Mouse (Mus musculus): ENCODE measurements around the gene Amfr. TPM values are rescaled to one million over a fixed set of nuclear protein-coding genes. Genes with fewer than 3 reads are reported as not detected.
"Not testable (repeated sequence)": the region's sequence is repeated elsewhere in the genome, so short reads cannot be mapped to it uniquely, and the experiment has no call there.

Amfr gene
- 61.8 and 65.0 TPM in 2 replicates for polyA plus RNA-seq (2015; fragmentation: Nextera tagmentation; extraction: Ambion mirVana)

GRCm38 (mm10) chr8:94012013-94012951, at the start of gene Amfr:
Gene Amfr (minus strand): TSS chr8:94012842.
- H3K4me1 ChIP-seq (replicated peaks; ENCODE audit: control insufficient read depth, insufficient read depth, low read length) = peaks cover 11% of the 10 kb centered on the region; the same call in 1 of the 2 replicates
- H3K9ac ChIP-seq (ENCODE audit: low read depth, low read length) = peak within 1 kb of the TSS; percentile 94
- TF ChIP-seq CTCF (IDR thresholded peaks at IDR 0.05; ENCODE audit: low read depth) = peak; percentile 42
- peak within 1 kb of the TSS; percentile 97 for H3K27ac ChIP-seq (ENCODE audit: low read depth, low read length)
- peak; percentile 96 for ATAC-seq
- under 1% methylated on average over 128 of the region's 130 CpGs for WGBS
- no peaks in the 10 kb centered on the region for H3K9me3 ChIP-seq (ENCODE audit: control insufficient read depth)
- peak within 1 kb of the TSS; percentile 100 for H3K4me2 ChIP-seq (replicated peaks; ENCODE audit: low read depth)
- peak within 1 kb of the TSS; percentile 84 for H3K4me3 ChIP-seq (ENCODE audit: low read depth, low read length)
- H3K36me3 ChIP-seq (ENCODE audit: control insufficient read depth, insufficient read depth) = no peaks in the 10 kb centered on the region; the same call in 1 of the 2 replicates
- no peaks in the 10 kb centered on the region for H3K27me3 ChIP-seq (replicated peaks; ENCODE audit: control insufficient read depth, insufficient read depth, low read length)

GRCm38 (mm10) chr8:94057157-94057854, 44.7 kb upstream of the Amfr start:
- Histone ChIP-seq H3K9ac (ENCODE audit: low read depth, low read length) (no peak overlapping the region), H3K9me3 (ENCODE audit: control insufficient read depth) (no peaks in the 10 kb centered on the region), H3K4me1 (replicated peaks; ENCODE audit: control insufficient read depth, insufficient read depth, low read length) (no peaks in the 10 kb centered on the region), H3K27me3 (replicated peaks; ENCODE audit: control insufficient read depth, insufficient read depth, low read length) (no peaks in the 10 kb centered on the region), H3K36me3 (ENCODE audit: control insufficient read depth, insufficient read depth) (peaks cover 57% of the 10 kb centered on the region), H3K4me2 (replicated peaks; ENCODE audit: low read depth) (no peak overlapping the region), H3K27ac (ENCODE audit: low read depth, low read length) (no peak overlapping the region), H3K4me3 (ENCODE audit: low read depth, low read length) (no peak overlapping the region)
- WGBS = 67% methylated on average over 6 of the region's 6 CpGs
- no peak for ATAC-seq
- peak; percentile 83 for TF ChIP-seq CTCF (IDR thresholded peaks at IDR 0.05; ENCODE audit: low read depth)

GRCm38 (mm10) chr8:94052696-94053095, 40.1 kb upstream of the Amfr start:
- no peak for ATAC-seq
- Histone ChIP-seq H3K4me1 (replicated peaks; ENCODE audit: control insufficient read depth, insufficient read depth, low read length) (no peaks in the 10 kb centered on the region), H3K4me2 (replicated peaks; ENCODE audit: low read depth) (no peak overlapping the region), H3K4me3 (ENCODE audit: low read depth, low read length) (no peak overlapping the region), H3K27me3 (replicated peaks; ENCODE audit: control insufficient read depth, insufficient read depth, low read length) (no peaks in the 10 kb centered on the region), H3K9me3 (ENCODE audit: control insufficient read depth) (no peaks in the 10 kb centered on the region), H3K36me3 (ENCODE audit: control insufficient read depth, insufficient read depth) (peaks cover 37% of the 10 kb centered on the region), H3K27ac (ENCODE audit: low read depth, low read length) (no peak overlapping the region), H3K9ac (ENCODE audit: low read depth, low read length) (no peak overlapping the region)
- WGBS = 89% methylated on average over 12 of the region's 12 CpGs
- TF ChIP-seq CTCF (IDR thresholded peaks at IDR 0.05; ENCODE audit: low read depth) = no peak

- Histone ChIP-seq H3K27ac (ENCODE audit: low read depth, low read length) (no peak overlapping the region), H3K9ac (ENCODE audit: low read depth, low read length) (no peak overlapping the region), H3K4me3 (ENCODE audit: low read depth, low read length) (no peak overlapping the region), H3K36me3 (ENCODE audit: control insufficient read depth, insufficient read depth) (peaks cover 3% of the 10 kb centered on the region), H3K4me2 (replicated peaks; ENCODE audit: low read depth) (no peak overlapping the region), H3K9me3 (ENCODE audit: control insufficient read depth) (no peaks in the 10 kb centered on the region), H3K4me1 (replicated peaks; ENCODE audit: control insufficient read depth, insufficient read depth, low read length) (no peaks in the 10 kb centered on the region), H3K27me3 (replicated peaks; ENCODE audit: control insufficient read depth, insufficient read depth, low read length) (no peaks in the 10 kb centered on the region)
- no peak for ATAC-seq
- WGBS = 67% methylated on average over 2 of the region's 2 CpGs
- no peak for TF ChIP-seq CTCF (IDR thresholded peaks at IDR 0.05; ENCODE audit: low read depth)
Measured at GRCm38 (mm10) chr8:94047845-94048244, 35.2 kb upstream of the Amfr start.

- WGBS = 5% methylated on average over 15 of the region's 15 CpGs
- H3K4me1 ChIP-seq (replicated peaks; ENCODE audit: control insufficient read depth, insufficient read depth, low read length) = no peaks in the 10 kb centered on the region
- H3K27ac ChIP-seq (ENCODE audit: low read depth, low read length) = 0 out of 2 replicates have a peak overlapping the region, but pooled peaks have one; percentile 63
Measured at GRCm38 (mm10) chr8:94037806-94038205, 25.2 kb upstream of the Amfr start.

GRCm38 (mm10) chr8:94036944-94037524, 24.4 kb upstream of the Amfr start, which contains the start of the genes Nudt21 and Ogfod1:
Gene Nudt21 (minus strand): TSS chr8:94037031.
Gene Ogfod1 (plus strand): TSS chr8:94037198.
- peak; percentile 99 for ATAC-seq
- Histone ChIP-seq H3K27ac (ENCODE audit: low read depth, low read length) (peak within 1 kb of the TSS; percentile 63), H3K27me3 (replicated peaks; ENCODE audit: control insufficient read depth, insufficient read depth, low read length) (no peaks in the 10 kb centered on the region), H3K9me3 (ENCODE audit: control insufficient read depth) (no peaks in the 10 kb centered on the region), H3K4me2 (replicated peaks; ENCODE audit: low read depth) (peak within 1 kb of the TSS; percentile 78), H3K4me1 (replicated peaks; ENCODE audit: control insufficient read depth, insufficient read depth, low read length) (no peaks in the 10 kb centered on the region), H3K4me3 (ENCODE audit: low read depth, low read length) (peak within 1 kb of the TSS; percentile 73), H3K9ac (ENCODE audit: low read depth, low read length) (peak within 1 kb of the TSS; percentile 66), H3K36me3 (ENCODE audit: control insufficient read depth, insufficient read depth) (no peaks in the 10 kb centered on the region)
- no peak for TF ChIP-seq CTCF (IDR thresholded peaks at IDR 0.05; ENCODE audit: low read depth)
- under 1% methylated on average over 41 of the region's 41 CpGs for WGBS

More at GRCm38 (mm10) chr8:94037806-94038205, 25.2 kb upstream of the Amfr start:
- no peaks in the 10 kb centered on the region for H3K36me3 ChIP-seq (ENCODE audit: control insufficient read depth, insufficient read depth)
- H3K9me3 ChIP-seq (ENCODE audit: control insufficient read depth) = no peaks in the 10 kb centered on the region
- peak overlapping the region; percentile 73 for H3K4me3 ChIP-seq (ENCODE audit: low read depth, low read length)
- no peaks in the 10 kb centered on the region for H3K27me3 ChIP-seq (replicated peaks; ENCODE audit: control insufficient read depth, insufficient read depth, low read length)
- peak overlapping the region; percentile 78 for H3K4me2 ChIP-seq (replicated peaks; ENCODE audit: low read depth)
- no peak for ATAC-seq
- TF ChIP-seq CTCF (IDR thresholded peaks at IDR 0.05; ENCODE audit: low read depth) = no peak
- peak overlapping the region; percentile 66; the same call in 1 of the 2 replicates for H3K9ac ChIP-seq (ENCODE audit: low read depth, low read length)

- H3K9ac ChIP-seq (ENCODE audit: low read depth, low read length) = peak overlapping the region; percentile 56
- ATAC-seq = peak; percentile 82
- H3K4me2 ChIP-seq (replicated peaks; ENCODE audit: low read depth) = peak overlapping the region; percentile 63
- H3K9me3 ChIP-seq (ENCODE audit: control insufficient read depth); H3K36me3 ChIP-seq (ENCODE audit: control insufficient read depth, insufficient read depth); H3K27me3 ChIP-seq (replicated peaks; ENCODE audit: control insufficient read depth, insufficient read depth, low read length); H3K4me1 ChIP-seq (replicated peaks; ENCODE audit: control insufficient read depth, insufficient read depth, low read length): not testable (repeated sequence)
- peak overlapping the region; percentile 63 for H3K27ac ChIP-seq (ENCODE audit: low read depth, low read length)
- peak overlapping the region; percentile 73 for H3K4me3 ChIP-seq (ENCODE audit: low read depth, low read length)
- under 1% methylated on average over 25 of the region's 32 CpGs for WGBS
Measured at GRCm38 (mm10) chr8:94036541-94036940, 23.9 kb upstream of the Amfr start.

Measured in intestine, postnatal 0 days (tissue).